Mouse (Mus musculus): ENCODE measurements around the gene Agtpbp1.
"Not testable (repeated sequence)": the region's sequence is repeated elsewhere in the genome, so short reads cannot be mapped to it uniquely, and the experiment has no call there.

Agtpbp1 gene

DNA sequence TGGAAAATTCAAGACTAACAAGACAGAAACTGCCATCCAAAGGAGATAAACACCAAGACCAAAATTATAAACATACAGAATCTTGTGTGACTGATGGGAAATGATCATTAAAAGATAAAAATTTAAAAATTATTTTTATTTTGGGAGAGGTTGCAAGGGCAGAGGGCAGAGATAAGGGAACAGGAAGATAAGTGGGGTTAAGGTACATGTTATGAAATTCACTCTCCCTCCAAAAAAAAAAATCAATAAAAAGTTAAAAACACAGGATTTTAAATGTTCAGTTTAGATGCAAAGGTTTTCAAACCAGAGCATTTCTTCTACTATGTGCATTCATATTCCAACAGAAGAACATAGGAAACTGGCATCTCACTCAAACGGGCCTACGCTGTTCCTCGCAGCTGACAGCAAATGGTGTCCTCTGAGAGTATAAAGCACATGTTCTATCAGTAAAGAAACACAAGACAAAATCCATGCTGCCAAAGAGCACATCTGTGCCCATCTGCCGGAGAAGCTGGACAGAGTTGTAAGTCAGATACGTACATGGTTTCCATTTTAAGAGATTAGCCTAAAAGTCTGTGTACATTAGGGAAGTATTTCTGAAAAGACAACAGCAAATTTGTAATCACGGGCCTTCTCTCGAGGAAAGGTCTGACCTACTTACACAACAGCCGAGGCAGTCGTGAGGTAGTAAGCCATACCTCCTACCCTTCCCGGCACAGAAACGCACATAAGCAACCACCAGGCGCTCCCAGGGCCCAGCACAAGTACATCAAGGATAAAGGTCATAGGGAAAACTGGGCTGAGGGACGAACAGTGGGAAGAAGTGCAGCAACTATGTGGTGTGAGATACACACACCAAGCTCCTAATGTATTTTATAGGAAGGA, 104.2 kb downstream of the Agtpbp1 start:
- no peak for DNase-seq

GRCm38 (mm10) chr13:59477928-59478327, 107.1 kb downstream of the Agtpbp1 start:
- not testable (repeated sequence) for DNase-seq

DNA sequence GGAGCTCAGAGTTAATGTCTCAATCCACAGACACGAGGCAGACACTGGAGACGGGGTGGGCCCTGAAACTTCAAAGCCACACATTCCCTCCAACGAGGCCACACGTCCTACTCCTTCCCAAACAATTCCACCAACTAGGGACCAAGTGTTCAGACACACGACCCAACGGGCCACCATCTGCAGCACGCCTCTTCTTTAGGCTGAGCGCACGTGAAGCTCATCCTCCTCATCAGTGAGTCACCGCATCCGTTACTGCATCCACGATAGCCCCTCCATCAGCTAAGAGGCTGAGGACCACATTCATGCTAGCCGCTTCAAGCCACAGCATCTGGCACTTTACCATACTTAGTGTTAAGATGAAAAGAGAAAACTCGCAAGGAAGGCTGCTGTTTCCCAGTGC, 107.6 kb downstream of the Agtpbp1 start:
- no peak for DNase-seq

- DNase-seq, result no peak
Observed at GRCm38 (mm10) chr13:59474973-59475372, 110.1 kb downstream of the Agtpbp1 start.

DNA sequence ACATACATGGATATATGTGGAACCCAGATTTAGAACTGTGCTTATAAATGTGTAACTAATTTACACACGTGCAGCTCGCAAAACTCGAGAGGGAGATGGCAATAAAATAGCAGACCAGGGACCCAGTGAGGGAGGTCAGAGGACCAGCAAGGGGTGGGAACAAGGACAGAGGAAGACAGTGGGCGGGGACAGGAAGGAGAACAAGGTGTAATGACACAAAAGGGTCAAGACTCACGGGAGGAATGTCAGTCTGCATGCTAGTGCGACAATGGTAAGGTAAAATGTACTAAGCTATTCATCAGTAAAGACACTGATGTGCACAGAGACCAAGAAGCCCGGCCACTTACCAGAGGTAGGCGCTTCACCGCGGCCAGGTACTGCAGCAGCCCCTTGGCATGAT, 111.7 kb downstream of the Agtpbp1 start:
- DNase-seq, result no peak

- DNase-seq, result no peak
Observed at GRCm38 (mm10) chr13:59472222-59472621, 112.8 kb downstream of the Agtpbp1 start.

DNA sequence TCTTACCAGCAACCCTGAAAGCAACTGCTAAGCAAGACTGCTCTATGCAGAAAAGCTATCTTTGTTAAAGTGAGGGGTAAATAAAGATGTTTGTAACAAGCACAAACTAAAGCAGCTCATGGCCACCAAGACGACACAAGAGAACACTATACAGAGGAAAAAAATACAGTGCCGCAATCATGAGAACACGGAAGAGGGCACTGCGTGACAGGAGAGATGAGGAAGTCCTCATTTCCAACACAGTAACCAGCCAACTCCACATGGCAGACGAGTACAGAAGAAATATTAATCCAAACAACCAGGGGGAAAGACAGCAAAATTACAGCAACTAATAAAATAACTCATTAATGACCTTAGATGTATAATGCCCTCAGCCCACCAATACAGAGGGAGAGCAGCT, 115.3 kb downstream of the Agtpbp1 start:
- DNase-seq, result no peak

DNA sequence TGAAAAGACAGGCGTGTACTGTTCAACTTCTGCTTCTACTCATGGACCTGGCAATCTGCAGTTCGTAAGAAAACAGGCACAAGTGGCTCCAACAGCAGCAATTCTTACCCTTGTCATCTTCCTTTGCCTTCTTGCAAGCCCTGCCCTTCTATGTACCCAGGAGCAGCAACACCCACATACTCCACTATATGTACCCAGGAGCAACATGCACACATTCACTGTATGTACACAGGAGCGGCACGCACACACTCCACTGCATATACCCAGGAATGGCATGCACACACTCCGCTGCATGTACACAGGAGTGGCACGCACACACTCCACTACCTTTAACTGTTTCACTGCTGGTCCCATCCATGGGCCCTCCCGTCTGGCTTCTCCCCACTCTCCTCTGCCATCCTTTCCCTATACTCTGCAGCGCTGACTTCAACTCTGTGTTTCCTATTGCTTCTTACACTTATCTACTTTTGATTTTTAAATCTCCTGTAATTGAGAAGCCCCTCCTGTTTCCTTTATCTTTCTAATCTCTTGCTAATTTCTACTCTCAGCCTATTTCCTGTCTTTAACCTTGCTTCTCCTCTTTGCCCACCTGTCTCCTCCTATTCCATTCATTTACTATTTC, 116.7 kb downstream of the Agtpbp1 start:
- DNase-seq, result no peak

GRCm38 (mm10) chr13:59467591-59467990, 117.4 kb downstream of the Agtpbp1 start:
- no peak for DNase-seq

DNA sequence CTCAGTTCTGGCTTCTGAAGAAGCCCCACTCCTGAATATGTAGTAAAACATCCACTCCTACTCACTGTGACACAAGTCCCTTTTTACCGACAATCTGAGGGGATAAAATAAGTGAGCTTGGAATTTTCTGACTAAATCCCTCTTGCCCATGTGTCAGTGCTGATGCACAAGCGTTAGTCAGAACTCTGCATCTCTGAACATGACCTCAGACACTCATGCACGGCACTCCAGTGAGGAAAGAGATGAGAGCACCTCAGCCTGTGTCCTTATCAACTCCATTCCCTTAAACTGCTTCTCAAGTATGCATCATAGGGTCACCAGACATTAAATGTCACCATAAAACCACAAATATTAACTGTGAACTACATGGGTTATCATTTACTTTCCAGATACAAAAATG, 124.1 kb downstream of the Agtpbp1 start:
- DNase-seq, result no peak

GRCm38 (mm10) chr13:59456203-59456602, 128.8 kb downstream of the Agtpbp1 start:
- no peak for DNase-seq

DNA sequence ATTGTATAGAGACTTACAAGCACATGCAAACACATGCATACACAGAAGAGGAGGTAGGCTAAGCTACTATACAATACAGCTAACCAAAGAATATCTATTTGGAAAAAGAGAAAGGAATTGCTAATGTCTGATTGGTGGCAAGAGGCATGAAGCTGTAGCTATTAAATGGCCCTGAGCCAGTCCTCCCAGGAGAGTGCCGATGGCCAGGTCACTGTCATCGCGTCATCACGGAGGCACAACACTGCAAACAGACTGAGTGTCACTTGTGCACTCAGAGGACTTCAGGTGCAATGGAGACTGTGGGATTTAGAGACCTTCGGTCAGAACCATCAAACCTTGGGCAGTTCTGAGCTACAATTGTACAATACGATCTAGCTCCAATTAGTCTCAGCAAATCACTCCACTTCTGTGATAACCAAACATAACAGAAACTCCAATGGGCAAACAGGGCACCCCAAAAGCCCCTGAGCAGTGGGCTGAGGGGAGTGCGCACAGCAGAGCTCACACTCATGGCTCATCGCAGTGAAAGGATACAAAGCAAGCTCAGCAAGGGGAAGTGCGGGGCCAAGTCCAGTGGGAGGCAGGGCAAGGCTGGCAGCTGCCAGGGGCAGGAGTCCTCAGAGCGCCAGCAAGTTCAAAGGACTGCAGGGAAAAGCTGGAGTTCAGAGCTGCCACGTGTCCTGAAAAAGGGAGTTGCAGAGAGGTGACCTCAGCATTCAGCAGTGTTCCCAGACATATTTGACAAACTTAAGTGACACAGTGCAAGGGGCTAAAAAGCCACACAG, 130.8 kb downstream of the Agtpbp1 start:
- DNase-seq, result no peak

- no peak for DNase-seq
Observed at GRCm38 (mm10) chr13:59453582-59453981, 131.4 kb downstream of the Agtpbp1 start.

GRCm38 (mm10) chr13:59453045-59453444, 132.0 kb downstream of the Agtpbp1 start:
- DNase-seq, result no peak

DNA sequence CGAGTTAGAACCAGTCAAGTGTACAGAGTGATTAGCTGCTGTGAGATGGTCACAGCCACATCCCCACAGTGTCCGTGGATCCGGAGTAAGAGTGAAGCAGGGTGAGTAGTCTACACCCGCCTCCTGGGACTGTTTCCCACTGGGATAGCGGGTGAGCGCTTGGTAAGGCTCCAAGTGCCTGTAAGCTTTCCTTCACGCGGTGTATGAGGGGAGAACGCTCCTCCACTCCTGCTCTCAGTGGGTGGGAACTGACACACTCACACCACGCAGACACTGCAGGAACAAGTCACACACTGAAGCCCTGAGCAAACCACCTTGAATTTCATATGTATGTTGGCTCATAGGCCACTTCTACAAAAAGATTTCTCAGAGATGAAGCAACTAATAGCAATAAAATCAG, 134.2 kb downstream of the Agtpbp1 start:
- no peak for DNase-seq

GRCm38 (mm10) chr13:59447130-59447529, 137.9 kb downstream of the Agtpbp1 start:
- DNase-seq, result no peak

DNA sequence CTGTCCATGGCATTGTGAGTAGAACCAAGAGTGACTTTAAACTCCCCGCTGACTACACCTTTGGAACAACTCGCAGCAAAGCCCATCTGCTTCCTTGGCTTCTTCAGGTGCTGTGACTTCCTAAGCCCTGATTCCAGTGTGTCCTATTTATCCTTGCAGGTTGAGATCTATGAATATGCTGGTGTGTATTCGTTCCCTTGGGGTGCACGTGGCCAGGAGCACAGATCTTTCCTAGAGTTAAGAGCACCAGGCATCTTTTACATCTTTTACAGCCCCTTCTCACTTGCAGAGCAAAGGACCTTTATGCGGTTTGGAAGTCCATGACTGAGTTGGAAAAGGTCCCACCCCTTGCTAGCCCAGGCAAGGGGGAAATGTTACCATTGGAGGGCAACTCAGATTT, 139.8 kb downstream of the Agtpbp1 start:
- no peak for DNase-seq

- no peak for DNase-seq
Observed at GRCm38 (mm10) chr13:59444371-59444770, 140.7 kb downstream of the Agtpbp1 start.

DNA sequence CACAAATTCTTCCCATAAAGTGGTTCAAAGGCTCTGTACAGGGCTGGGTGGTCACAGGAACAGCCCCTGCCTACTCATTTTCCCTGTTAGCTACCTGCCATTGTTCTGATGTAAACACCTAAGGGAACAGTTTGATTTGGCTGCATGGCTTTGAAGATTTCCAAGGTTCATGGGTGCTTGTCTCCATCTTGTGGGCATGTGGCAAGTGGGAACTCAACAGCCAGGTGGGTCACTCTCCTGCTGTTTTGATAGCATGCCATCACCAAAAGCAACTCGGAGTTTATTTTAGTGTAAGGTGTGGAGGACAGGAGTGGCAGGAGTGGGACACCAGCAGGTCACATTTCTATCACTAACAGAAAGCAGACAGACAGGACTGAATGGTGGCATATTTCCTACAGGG, 145.3 kb downstream of the Agtpbp1 start:
- no peak for DNase-seq

DNA sequence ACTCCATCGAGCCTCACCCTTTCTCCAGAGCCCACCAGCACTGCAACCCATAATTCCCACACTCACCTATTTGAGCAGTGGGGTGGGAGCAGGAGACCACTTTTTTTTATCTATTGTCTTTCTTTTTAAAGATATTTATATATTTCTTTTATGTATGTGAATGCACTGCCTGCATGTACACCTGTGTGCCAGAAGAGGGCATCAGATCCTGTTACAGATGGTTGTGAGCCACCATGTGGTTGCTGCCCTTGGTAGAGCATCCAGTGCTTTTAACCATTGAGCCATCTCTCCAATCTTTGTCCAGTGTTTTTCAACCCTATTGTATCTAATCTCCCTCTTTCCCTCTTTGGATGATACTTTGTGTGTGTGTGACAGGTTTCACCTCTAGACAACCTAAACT, 150.5 kb downstream of the Agtpbp1 start:
- no peak for DNase-seq

DNA sequence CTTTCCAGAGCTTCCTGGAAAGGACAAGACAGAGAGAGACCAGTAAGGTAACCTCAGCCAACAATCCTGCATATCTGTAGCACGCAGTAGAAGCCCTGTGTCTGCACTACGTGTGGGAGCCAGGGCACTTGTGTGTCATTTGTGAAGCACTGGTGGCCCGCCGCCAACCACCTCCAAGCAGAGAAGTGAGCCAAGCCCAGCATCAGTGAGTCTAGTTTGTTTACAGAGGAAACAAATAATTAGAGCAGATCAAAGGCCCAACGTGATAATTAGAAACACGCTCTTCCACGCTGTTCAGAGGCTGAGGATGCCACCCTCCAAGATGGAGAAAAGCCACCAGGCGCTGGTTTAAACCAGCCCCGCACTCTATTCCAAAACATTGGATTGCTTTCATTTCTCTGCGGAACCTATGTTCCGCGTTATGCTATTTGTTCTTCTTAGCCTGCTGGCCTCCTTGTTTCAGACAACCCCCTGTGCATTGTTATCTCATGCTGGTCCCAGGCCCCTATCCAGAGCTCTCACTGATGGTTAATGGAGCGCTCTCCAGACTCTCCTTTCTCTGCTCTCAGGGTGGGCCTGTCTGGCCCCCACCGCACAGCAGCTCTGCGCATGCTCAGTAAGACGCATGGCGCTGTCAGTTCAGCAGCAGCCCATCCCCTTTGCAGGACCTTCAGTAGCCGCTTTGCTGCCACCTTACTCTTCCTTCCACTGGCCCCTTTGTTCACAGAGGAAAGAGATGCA, 153.7 kb downstream of the Agtpbp1 start:
- DNase-seq, result no peak

DNA sequence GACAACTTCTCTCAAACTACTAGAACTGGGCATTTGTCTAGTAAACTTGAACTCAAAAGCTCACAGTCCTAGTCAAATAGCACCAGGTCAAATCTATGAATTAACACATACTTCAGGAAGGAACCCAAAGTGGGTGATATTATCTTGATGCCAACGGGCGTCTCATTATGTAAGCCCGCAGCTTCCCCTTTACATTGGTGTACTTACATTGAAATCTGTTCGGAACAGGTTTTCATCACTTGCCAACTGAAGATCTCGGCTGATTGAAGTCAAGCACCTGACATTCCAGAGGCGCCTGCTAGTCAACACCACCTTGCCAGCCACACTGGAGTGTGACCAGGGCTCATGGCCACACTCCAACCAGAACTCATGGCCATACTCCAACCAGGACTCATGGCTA, 155.7 kb downstream of the Agtpbp1 start:
- no peak for DNase-seq

DNA sequence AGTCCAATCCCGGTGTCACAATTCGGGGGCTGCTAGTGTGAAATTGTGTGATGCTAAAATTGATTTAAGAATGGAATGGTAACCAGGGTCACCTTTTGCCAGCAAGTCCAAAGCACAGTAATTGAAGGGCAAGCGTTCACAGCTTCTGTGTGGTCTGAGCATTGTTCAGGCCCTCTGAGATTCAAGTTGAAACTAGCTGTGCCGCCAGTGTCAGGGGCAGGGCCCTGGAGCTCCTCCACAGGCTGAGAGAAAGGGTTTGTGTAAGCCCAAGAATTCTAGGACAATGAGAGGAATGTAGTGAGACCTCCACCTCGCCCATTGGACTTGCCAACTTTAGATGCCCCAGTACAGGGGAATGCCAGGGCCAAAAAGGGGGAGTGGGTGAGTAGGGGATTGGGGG, 161.2 kb downstream of the Agtpbp1 start:
- DNase-seq, result no peak

Data from thymus, adult 18-20 months (tissue).